Mouse (Mus musculus) embryo, embryonic 11 days (tissue): ENCODE measurements around the gene Fcrl5.

Experiments
- DNase-seq: peaks from one replicate; pipeline ENCODE4 v3.0.0-alpha.2; 2015

The Fcrl5 gene

GRCm38 (mm10) chr3:87501151-87501550, 65.6 kb downstream of the Fcrl5 start:
- DNase-seq: no peak

- DNase-seq: no peak
Observed at GRCm38 (mm10) chr3:87502771-87503170, 67.2 kb downstream of the Fcrl5 start.

- DNase-seq: peak; percentile 70
Observed at GRCm38 (mm10) chr3:87504330-87504729, 68.8 kb downstream of the Fcrl5 start.

- no peak for DNase-seq
Observed at GRCm38 (mm10) chr3:87504749-87505425, 69.3 kb downstream of the Fcrl5 start.

GRCm38 (mm10) chr3:87506456-87507416, 71.2 kb downstream of the Fcrl5 start:
- DNase-seq: no peak

GRCm38 (mm10) chr3:87508205-87508901, 72.8 kb downstream of the Fcrl5 start:
- peak; percentile 89 for DNase-seq

- no peak for DNase-seq
Observed at GRCm38 (mm10) chr3:87509061-87509460, 73.5 kb downstream of the Fcrl5 start.

- no peak for DNase-seq
Observed at GRCm38 (mm10) chr3:87510832-87511231, 75.3 kb downstream of the Fcrl5 start.

- no peak for DNase-seq
Observed at GRCm38 (mm10) chr3:87511971-87512765, 76.6 kb downstream of the Fcrl5 start.

- DNase-seq: no peak
Observed at GRCm38 (mm10) chr3:87515567-87516081, 80.1 kb downstream of the Fcrl5 start.

- DNase-seq: no peak
Observed at GRCm38 (mm10) chr3:87518425-87518824, 82.9 kb downstream of the Fcrl5 start.

- no peak for DNase-seq
Observed at GRCm38 (mm10) chr3:87521126-87521525, 85.6 kb downstream of the Fcrl5 start.

GRCm38 (mm10) chr3:87521833-87522232, 86.3 kb downstream of the Fcrl5 start:
- no peak for DNase-seq

GRCm38 (mm10) chr3:87523701-87524100, 88.1 kb downstream of the Fcrl5 start:
- no peak for DNase-seq

GRCm38 (mm10) chr3:87525043-87525836, 89.7 kb downstream of the Fcrl5 start, which contains the start of gene Etv3:
Etv3 (plus strand) TSS chr3:87525407.
- peak; percentile 93 for DNase-seq

GRCm38 (mm10) chr3:87525837-87526570, 90.4 kb downstream of the Fcrl5 start:
- DNase-seq: no peak

GRCm38 (mm10) chr3:87527139-87527538, 91.6 kb downstream of the Fcrl5 start:
- no peak for DNase-seq

GRCm38 (mm10) chr3:87528021-87528420, 92.4 kb downstream of the Fcrl5 start:
- DNase-seq: no peak

- no peak for DNase-seq
Observed at GRCm38 (mm10) chr3:87528841-87529240, 93.3 kb downstream of the Fcrl5 start.

GRCm38 (mm10) chr3:87529568-87529967, 94.0 kb downstream of the Fcrl5 start:
- DNase-seq: no peak

- no peak for DNase-seq
Observed at GRCm38 (mm10) chr3:87530234-87530633, 94.7 kb downstream of the Fcrl5 start.
